Mouse (Mus musculus): ENCODE measurements around the gene Rreb1.

GRCm38 (mm10) chr13:37930091-37930490 lies 151.9 kb downstream of the Rreb1 start:
- TF ChIP-seq CTCF (conservative IDR thresholded peaks at IDR 0.05; ENCODE audit: low read length) (no peak), POU5F1 (IDR thresholded peaks at IDR 0.05; ENCODE audit: borderline replicate concordance, low read length) (no peak)

All from E14TG2a.4 (cell line).